Mouse (Mus musculus): ENCODE data around the gene Rnf13.

- TF ChIP-seq CHD2 (IDR thresholded peaks at IDR 0.05; ENCODE audit: low read depth, low read length) (no peak), ZC3H11A (IDR thresholded peaks at IDR 0.05; ENCODE audit: borderline replicate concordance, low read depth, low read length) (no peak), MAFK (IDR thresholded peaks at IDR 0.05; ENCODE audit: insufficient read depth, low read depth, low read length) (no peak), ZNF384 (IDR thresholded peaks at IDR 0.05; ENCODE audit: low read depth, low read length) (no peak)
Observed at GRCm38 (mm10) chr3:57692719-57693118, 43.1 kb upstream of the Rnf13 start, which contains the start of gene Ankub1.

Measured in ES-E14 (cell line).